Mouse (Mus musculus): ENCODE measurements around the gene Wnt8b. TPM values are rescaled to one million over a fixed set of nuclear protein-coding genes. Genes with fewer than 3 reads are reported as not detected.

Gene Wnt8b
- polyA plus RNA-seq (2012; fragmentation: generic; extraction: Trizol): not detected
- long read RNA-seq, experiment 1: 0 reads
- long read RNA-seq, experiment 2: 0 reads

DNA sequence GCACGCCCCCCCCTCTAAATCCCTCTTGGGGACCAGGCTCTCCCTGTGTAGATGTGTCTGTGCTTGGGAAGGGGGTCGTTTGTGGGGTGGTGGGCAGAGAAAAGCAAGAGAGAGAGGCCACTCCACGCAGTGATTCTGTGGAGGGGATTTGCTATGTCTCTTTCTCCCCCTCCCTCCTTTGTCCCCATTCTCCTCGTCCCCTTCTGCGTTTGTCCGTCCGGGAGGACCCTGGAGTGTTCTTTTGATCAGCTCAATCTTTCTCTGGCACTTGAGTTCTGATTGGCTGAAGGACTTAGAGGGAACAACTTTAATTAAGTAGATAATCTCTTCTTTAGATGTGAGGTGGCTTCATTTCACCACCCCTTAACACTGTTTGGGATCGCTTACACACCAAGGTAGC is at the start of gene Wnt8b:
Wnt8b (plus strand) TSS at position 345 of the 400 bp plus-strand sequence.
- H3K79me2 ChIP-seq (ENCODE audit: control insufficient read depth, insufficient read depth): no peaks in the 10 kb centered on the region
- H3K27me3 ChIP-seq (ENCODE audit: control insufficient read depth, insufficient read depth, insufficient read length): peaks cover 41% of the 10 kb centered on the region
- TF ChIP-seq FOSL1 (IDR thresholded peaks at IDR 0.05; ENCODE audit: insufficient read depth, low read length, poor library complexity, severe bottlenecking) (no peak), MAX (IDR thresholded peaks at IDR 0.05) (no peak), CEBPB (IDR thresholded peaks at IDR 0.05; ENCODE audit: low read depth) (no peak), CTCF (IDR thresholded peaks at IDR 0.05; ENCODE audit: control insufficient read depth, insufficient read depth, insufficient read length) (no peak), MYOG (IDR thresholded peaks at IDR 0.05; ENCODE audit: control insufficient read depth, extremely low read depth, insufficient read length) (no peak), MYOD1 (IDR thresholded peaks at IDR 0.05; ENCODE audit: control insufficient read depth, insufficient read length, low read depth) (no peak), USF1 (IDR thresholded peaks at IDR 0.05; ENCODE audit: low read depth) (no peak)
- H3K4me3 ChIP-seq (ENCODE audit: insufficient read depth, poor library complexity, severe bottlenecking): no peak within 1 kb of the TSS
- no peak within 1 kb of the TSS for H3ac ChIP-seq (ENCODE audit: control insufficient read depth, insufficient read length, low read depth)
- no peaks in the 10 kb centered on the region for H3K36me3 ChIP-seq (ENCODE audit: control insufficient read depth, insufficient read depth)
- H3K79me3 ChIP-seq (ENCODE audit: low read depth): no peaks in the 10 kb centered on the region

DNA sequence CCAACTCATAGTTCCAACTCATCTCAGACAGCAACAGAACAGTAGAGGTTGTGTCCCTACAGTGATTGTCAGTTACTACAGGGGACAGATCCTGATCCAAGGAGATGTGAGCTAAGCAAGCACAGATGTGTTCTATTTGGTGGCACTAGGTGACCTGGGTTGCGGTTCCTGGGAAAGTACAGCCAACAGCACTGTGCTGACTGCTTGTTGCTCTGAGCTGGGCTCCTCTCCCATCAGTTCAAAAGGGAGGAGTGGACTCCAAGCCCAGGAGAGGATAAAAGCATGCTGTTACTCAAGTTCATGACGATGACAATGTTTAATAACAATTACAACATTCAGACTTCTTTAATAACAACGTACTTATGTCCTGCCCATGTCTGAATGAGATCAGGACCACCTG is 47.5 kb upstream of the Wnt8b start:
- Histone ChIP-seq H3ac (ENCODE audit: control insufficient read depth, insufficient read length, low read depth) (no peak overlapping the region), H3K79me2 (ENCODE audit: control insufficient read depth, insufficient read depth) (no peaks in the 10 kb centered on the region), H3K27me3 (ENCODE audit: control insufficient read depth, insufficient read depth, insufficient read length) (peaks cover 27% of the 10 kb centered on the region), H3K36me3 (ENCODE audit: control insufficient read depth, insufficient read depth) (no peaks in the 10 kb centered on the region), H3K79me3 (ENCODE audit: low read depth) (no peaks in the 10 kb centered on the region), H3K4me3 (ENCODE audit: insufficient read depth, poor library complexity, severe bottlenecking) (no peak overlapping the region)
- no peak for TF ChIP-seq MAX (IDR thresholded peaks at IDR 0.05)
- TF ChIP-seq CEBPB (IDR thresholded peaks at IDR 0.05; ENCODE audit: low read depth): no peak
- no peak for TF ChIP-seq MYOD1 (IDR thresholded peaks at IDR 0.05; ENCODE audit: control insufficient read depth, insufficient read length, low read depth)
- TF ChIP-seq MYOG (IDR thresholded peaks at IDR 0.05; ENCODE audit: control insufficient read depth, extremely low read depth, insufficient read length): no peak
- no peak for TF ChIP-seq CTCF (IDR thresholded peaks at IDR 0.05; ENCODE audit: control insufficient read depth, insufficient read depth, insufficient read length)
- no peak for TF ChIP-seq USF1 (IDR thresholded peaks at IDR 0.05; ENCODE audit: low read depth)
- TF ChIP-seq FOSL1 (IDR thresholded peaks at IDR 0.05; ENCODE audit: insufficient read depth, low read length, poor library complexity, severe bottlenecking): no peak

DNA sequence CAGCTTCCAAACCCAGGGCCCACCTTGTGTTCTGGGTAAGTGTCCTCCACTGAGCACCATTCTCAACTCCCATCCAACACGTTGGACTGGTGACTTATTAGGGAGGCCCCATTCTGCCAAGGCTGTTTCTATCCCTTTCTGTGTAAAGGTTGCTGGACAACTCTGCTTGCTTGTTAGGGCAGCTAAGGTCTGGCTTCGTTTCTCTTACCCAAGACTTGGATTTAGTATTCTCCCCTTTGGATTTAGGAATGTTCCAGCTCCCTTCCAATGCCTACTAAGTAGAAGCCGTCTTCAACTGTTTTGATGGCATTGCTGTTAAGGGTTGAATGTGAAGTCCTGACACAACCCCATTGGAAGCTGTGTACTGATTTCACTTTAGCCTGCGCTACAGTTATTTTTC is 45.3 kb upstream of the Wnt8b start:
- H3K27me3 ChIP-seq (ENCODE audit: control insufficient read depth, insufficient read depth, insufficient read length): peaks cover 22% of the 10 kb centered on the region
- no peak overlapping the region for H3ac ChIP-seq (ENCODE audit: control insufficient read depth, insufficient read length, low read depth)
- TF ChIP-seq MYOG (IDR thresholded peaks at IDR 0.05; ENCODE audit: control insufficient read depth, extremely low read depth, insufficient read length): no peak
- TF ChIP-seq USF1 (IDR thresholded peaks at IDR 0.05; ENCODE audit: low read depth): no peak
- TF ChIP-seq MAX (IDR thresholded peaks at IDR 0.05): no peak
- no peak for TF ChIP-seq CEBPB (IDR thresholded peaks at IDR 0.05; ENCODE audit: low read depth)
- TF ChIP-seq MYOD1 (IDR thresholded peaks at IDR 0.05; ENCODE audit: control insufficient read depth, insufficient read length, low read depth): no peak
- TF ChIP-seq FOSL1 (IDR thresholded peaks at IDR 0.05; ENCODE audit: insufficient read depth, low read length, poor library complexity, severe bottlenecking): no peak
- TF ChIP-seq CTCF (IDR thresholded peaks at IDR 0.05; ENCODE audit: control insufficient read depth, insufficient read depth, insufficient read length): no peak
- H3K4me3 ChIP-seq (ENCODE audit: insufficient read depth, poor library complexity, severe bottlenecking): no peak overlapping the region
- no peaks in the 10 kb centered on the region for H3K36me3 ChIP-seq (ENCODE audit: control insufficient read depth, insufficient read depth)
- no peaks in the 10 kb centered on the region for H3K79me3 ChIP-seq (ENCODE audit: low read depth)
- H3K79me2 ChIP-seq (ENCODE audit: control insufficient read depth, insufficient read depth): no peaks in the 10 kb centered on the region

DNA sequence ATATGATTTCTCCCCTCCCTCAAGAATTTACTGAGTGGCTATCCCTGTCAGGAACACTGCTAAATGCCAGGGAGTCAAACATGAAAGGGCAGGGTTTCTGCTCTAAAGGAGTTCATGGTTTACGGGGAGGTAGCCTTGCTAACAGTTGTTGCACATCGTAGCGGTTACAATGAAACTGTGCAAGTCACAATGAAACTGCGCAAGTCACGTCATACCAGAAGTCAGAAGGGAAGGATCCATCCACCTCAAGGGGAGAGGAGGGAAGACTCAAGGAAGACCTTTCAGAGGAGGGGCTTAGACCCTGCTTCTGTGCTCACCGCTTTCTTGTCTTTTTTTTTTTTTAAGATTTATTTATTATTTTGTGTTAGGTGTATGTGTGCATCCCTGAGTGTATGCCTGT is 38.4 kb upstream of the Wnt8b start:
- peaks cover 4% of the 10 kb centered on the region for H3K27me3 ChIP-seq (ENCODE audit: control insufficient read depth, insufficient read depth, insufficient read length)
- no peaks in the 10 kb centered on the region for H3K79me3 ChIP-seq (ENCODE audit: low read depth)
- H3K36me3 ChIP-seq (ENCODE audit: control insufficient read depth, insufficient read depth): no peaks in the 10 kb centered on the region
- TF ChIP-seq MYOD1 (IDR thresholded peaks at IDR 0.05; ENCODE audit: control insufficient read depth, insufficient read length, low read depth) (no peak), FOSL1 (IDR thresholded peaks at IDR 0.05; ENCODE audit: insufficient read depth, low read length, poor library complexity, severe bottlenecking) (no peak), CEBPB (IDR thresholded peaks at IDR 0.05; ENCODE audit: low read depth) (no peak), MAX (IDR thresholded peaks at IDR 0.05) (no peak), USF1 (IDR thresholded peaks at IDR 0.05; ENCODE audit: low read depth) (no peak), CTCF (IDR thresholded peaks at IDR 0.05; ENCODE audit: control insufficient read depth, insufficient read depth, insufficient read length) (no peak), MYOG (IDR thresholded peaks at IDR 0.05; ENCODE audit: control insufficient read depth, extremely low read depth, insufficient read length) (no peak)
- H3ac ChIP-seq (ENCODE audit: control insufficient read depth, insufficient read length, low read depth): no peak overlapping the region
- H3K4me3 ChIP-seq (ENCODE audit: insufficient read depth, poor library complexity, severe bottlenecking): no peak overlapping the region
- H3K79me2 ChIP-seq (ENCODE audit: control insufficient read depth, insufficient read depth): no peaks in the 10 kb centered on the region

DNA sequence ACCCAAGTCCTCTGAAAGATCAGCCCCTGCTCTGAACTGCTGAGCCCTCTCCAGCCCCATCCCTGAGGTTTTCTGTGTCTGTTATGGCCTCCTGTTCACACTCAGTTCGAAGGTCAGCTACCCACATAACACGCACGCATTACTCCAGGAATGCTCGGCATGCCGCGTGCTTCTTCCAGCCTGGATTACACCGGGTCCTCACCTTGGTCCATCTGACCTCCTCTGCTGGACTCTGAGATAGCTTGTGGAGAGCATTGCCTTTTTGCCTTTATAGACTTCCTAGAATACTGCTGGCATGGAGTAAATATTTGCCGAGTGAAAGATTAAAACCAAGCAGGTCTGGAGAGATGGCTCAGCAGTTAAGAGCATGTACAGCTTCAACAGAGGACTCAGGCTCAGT is 37.9 kb upstream of the Wnt8b start:
- Histone ChIP-seq H3K79me3 (ENCODE audit: low read depth) (no peaks in the 10 kb centered on the region), H3K36me3 (ENCODE audit: control insufficient read depth, insufficient read depth) (no peaks in the 10 kb centered on the region), H3ac (ENCODE audit: control insufficient read depth, insufficient read length, low read depth) (no peak overlapping the region), H3K27me3 (ENCODE audit: control insufficient read depth, insufficient read depth, insufficient read length) (peaks cover 4% of the 10 kb centered on the region), H3K4me3 (ENCODE audit: insufficient read depth, poor library complexity, severe bottlenecking) (no peak overlapping the region), H3K79me2 (ENCODE audit: control insufficient read depth, insufficient read depth) (no peaks in the 10 kb centered on the region)
- TF ChIP-seq MYOD1 (IDR thresholded peaks at IDR 0.05; ENCODE audit: control insufficient read depth, insufficient read length, low read depth): no peak
- no peak for TF ChIP-seq CTCF (IDR thresholded peaks at IDR 0.05; ENCODE audit: control insufficient read depth, insufficient read depth, insufficient read length)
- no peak for TF ChIP-seq MAX (IDR thresholded peaks at IDR 0.05)
- no peak for TF ChIP-seq CEBPB (IDR thresholded peaks at IDR 0.05; ENCODE audit: low read depth)

Measured in C2C12 (cell line).